Mouse (Mus musculus) forebrain, embryonic 10.5 days (tissue): ENCODE measurements at regions not wholly inside any gene's neighbourhood (a gene's known extent, or its start where the extent isn't known, plus 50 kb on each side); places are given as distances from the start of the nearest gene placed in this dataset.

Experiments used
- DNase-seq: peaks from one replicate; pipeline ENCODE4 v3.0.0-alpha.2; 2017; ENCODE audit warnings: low spot score; ENCODE audit errors: extremely low spot score
- H3K27ac ChIP-seq: fragments of 300-500 bp; sonication (generic); 2 replicates; pipeline ENCODE4 v1.5.1; 2016; ENCODE audit warnings: mild to moderate bottlenecking
- H3K27me3 ChIP-seq: fragments of 300-500 bp; sonication (generic); 2 replicates; pipeline ENCODE4 v1.6.1; 2016; ENCODE audit warnings: mild to moderate bottlenecking; ENCODE audit not compliant: poor library complexity, severe bottlenecking
- H3K36me3 ChIP-seq: fragments of 300-500 bp; sonication (generic); replicated peaks from 2 replicates; pipeline ENCODE4 v1.6.1; 2016; ENCODE audit warnings: mild to moderate bottlenecking, moderate library complexity
- H3K4me1 ChIP-seq: fragments of 300-500 bp; sonication (generic); 2 replicates; pipeline ENCODE4 v1.6.1; 2016
- H3K4me3 ChIP-seq: fragments of 300-500 bp; sonication (generic); 2 replicates; pipeline ENCODE4 v1.5.1; 2016; ENCODE audit warnings: mild to moderate bottlenecking, moderate library complexity
- H3K9me3 ChIP-seq: fragments of 300-500 bp; sonication (generic); 2 replicates; pipeline ENCODE4 v1.6.1; 2016; ENCODE audit warnings: mild to moderate bottlenecking, moderate library complexity
- WGBS: fragments of 180-500 bp; shearing (Covaris S2); methylation state at CpG from one replicate; pipeline ENCODE4 v1.1.7; 2016; 5-methylcytosine and 5-hydroxymethylcytosine counted together

- H3K9me3 ChIP-seq, result no peaks in the 10 kb centered on the region
- 0 out of 2 replicates have a peak, but pooled peaks cover 2% of the 10 kb centered on the region for H3K27me3 ChIP-seq
- H3K36me3 ChIP-seq, result no peaks in the 10 kb centered on the region
- peak; percentile 79 for DNase-seq
- H3K4me3 ChIP-seq, result peak overlapping the region; percentile 41
- H3K27ac ChIP-seq, result peak overlapping the region; percentile 71; the same call in 1 of the 2 replicates
- H3K4me1 ChIP-seq, result peaks cover 11% of the 10 kb centered on the region
- 23% methylated on average over 22 of the region's 22 CpGs for WGBS
Measured at GRCm38 (mm10) chr17:45251034-45251730, 182.4 kb downstream of the Cdc5l start.

DNA sequence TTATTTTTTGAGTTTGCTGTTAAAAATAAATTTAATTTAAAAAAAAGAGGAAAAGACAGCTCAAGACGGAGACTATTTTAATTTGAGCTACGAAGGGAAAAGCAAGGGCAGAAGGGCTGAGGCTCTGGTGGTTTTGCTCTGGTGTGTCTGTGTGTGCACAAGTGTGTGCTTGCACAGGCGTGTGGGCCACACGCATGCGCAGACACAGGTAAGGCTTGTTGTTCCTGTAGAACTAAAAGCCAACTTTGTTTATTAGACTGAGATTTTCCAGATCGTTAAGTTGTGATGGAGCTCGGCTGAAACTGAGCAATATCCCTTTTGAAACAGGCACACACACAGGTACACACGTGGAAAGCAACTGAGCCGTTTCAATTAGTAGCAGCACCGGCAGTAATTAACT lies 183.1 kb downstream of the Cdc5l start:
- 80% methylated on average over 10 of the region's 10 CpGs for WGBS
- Histone ChIP-seq H3K36me3 (no peaks in the 10 kb centered on the region), H3K27me3 (0 out of 2 replicates have a peak, but pooled peaks cover 2% of the 10 kb centered on the region), H3K27ac (no peak overlapping the region), H3K9me3 (no peaks in the 10 kb centered on the region), H3K4me1 (peaks cover 11% of the 10 kb centered on the region), H3K4me3 (no peak overlapping the region)
- no peak for DNase-seq

DNA sequence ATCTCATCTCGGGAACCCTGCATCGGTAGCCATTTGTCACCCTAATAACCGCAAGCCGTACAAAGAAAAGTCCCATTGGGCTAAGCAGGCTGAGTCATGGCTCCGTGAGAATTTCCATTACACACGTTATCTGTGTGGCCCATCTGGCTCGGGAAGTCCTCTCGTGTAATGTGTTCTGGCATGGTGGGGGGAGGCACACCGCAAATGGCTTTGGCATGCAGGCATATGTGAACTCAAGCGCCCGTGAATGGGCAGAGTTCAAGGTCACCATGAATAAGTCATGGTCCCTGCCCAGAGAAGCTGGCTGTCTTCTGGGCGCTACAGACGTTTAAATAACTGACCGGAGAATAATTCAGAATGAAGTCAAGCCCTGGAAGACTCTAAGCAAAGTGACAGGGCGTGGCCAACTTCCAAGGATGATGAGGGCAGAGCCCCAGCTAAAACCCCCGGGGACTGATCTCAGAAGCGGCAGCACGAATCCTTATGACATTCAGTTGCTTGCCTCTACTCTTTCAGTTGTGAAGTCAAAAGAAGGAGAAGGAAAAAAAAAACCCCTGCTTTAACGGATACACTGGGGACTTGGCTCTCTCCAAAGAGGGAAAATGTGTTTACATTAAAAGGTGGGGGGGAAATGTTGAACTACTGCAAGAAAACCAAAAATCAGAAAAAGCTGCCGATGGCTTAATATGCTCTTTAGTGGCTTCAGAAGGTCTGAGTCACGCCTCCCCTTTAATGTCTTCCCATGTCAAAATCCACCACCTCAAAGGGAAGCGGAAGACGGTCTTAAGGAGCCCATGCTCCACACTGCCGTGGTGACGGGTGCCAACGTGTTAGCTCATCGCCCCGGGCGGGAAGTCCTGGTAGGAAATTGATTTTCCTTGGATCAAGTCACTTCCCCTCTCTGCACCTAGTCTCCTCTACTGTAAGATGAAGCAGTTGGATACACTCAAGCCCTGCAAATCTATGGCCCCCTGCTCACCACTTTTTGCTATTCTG lies 186.1 kb downstream of the Cdc5l start:
- no peak overlapping the region for H3K4me3 ChIP-seq
- H3K9me3 ChIP-seq, result no peaks in the 10 kb centered on the region
- H3K27ac ChIP-seq, result no peak overlapping the region
- no peaks in the 10 kb centered on the region for H3K36me3 ChIP-seq
- H3K27me3 ChIP-seq, result 0 out of 2 replicates have a peak, but pooled peaks cover 2% of the 10 kb centered on the region
- WGBS, result 89% methylated on average over 29 of the region's 29 CpGs
- no peak for DNase-seq
- H3K4me1 ChIP-seq, result peaks cover 19% of the 10 kb centered on the region

- Histone ChIP-seq H3K27me3 (0 out of 2 replicates have a peak, but pooled peaks cover under 1% of the 10 kb centered on the region), H3K27ac (no peak overlapping the region), H3K9me3 (no peaks in the 10 kb centered on the region), H3K4me1 (peaks cover 14% of the 10 kb centered on the region), H3K4me3 (no peak overlapping the region), H3K36me3 (no peaks in the 10 kb centered on the region)
- WGBS, result 93% methylated on average over 10 of the region's 10 CpGs
- DNase-seq, result no peak
Measured at GRCm38 (mm10) chr17:45244870-45245269, 188.7 kb downstream of the Cdc5l start.

DNA sequence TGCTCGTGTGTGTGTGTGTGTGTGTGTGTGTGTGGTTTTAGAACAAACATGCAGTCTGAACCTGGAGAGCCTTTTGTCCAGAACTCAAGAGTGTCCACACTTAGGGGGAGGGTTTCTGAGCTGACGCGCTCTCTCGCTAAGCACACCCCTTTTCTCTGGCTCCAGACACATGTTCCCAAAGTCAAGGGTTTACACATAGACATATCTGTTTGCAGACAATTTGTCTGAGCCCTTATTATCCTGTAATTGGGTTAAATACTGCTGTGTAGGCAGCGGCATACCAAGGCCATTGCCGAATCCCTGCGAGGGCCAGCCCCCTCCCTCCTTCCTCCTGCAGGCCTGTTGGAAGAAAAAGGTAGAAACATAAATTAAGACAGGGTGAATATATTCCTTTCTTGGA lies 190.4 kb downstream of the Cdc5l start:
- Histone ChIP-seq H3K27me3 (0 out of 2 replicates have a peak, but pooled peaks cover 3% of the 10 kb centered on the region), H3K4me1 (peaks cover 14% of the 10 kb centered on the region), H3K9me3 (no peaks in the 10 kb centered on the region), H3K36me3 (no peaks in the 10 kb centered on the region), H3K4me3 (no peak overlapping the region), H3K27ac (no peak overlapping the region)
- WGBS, result 76% methylated on average over 7 of the region's 7 CpGs
- no peak for DNase-seq

GRCm38 (mm10) chr17:45242076-45242475 lies 191.5 kb downstream of the Cdc5l start:
- no peak overlapping the region for H3K4me3 ChIP-seq
- H3K27me3 ChIP-seq, result 0 out of 2 replicates have a peak, but pooled peaks cover 3% of the 10 kb centered on the region
- DNase-seq, result no peak
- peaks cover 3% of the 10 kb centered on the region; the same call in 1 of the 2 replicates for H3K9me3 ChIP-seq
- no peak overlapping the region for H3K27ac ChIP-seq
- 95% methylated on average over 6 of the region's 6 CpGs for WGBS
- H3K4me1 ChIP-seq, result peaks cover 14% of the 10 kb centered on the region
- no peaks in the 10 kb centered on the region for H3K36me3 ChIP-seq

- DNase-seq, result no peak
Measured at GRCm38 (mm10) chr17:45240963-45241543, 192.5 kb downstream of the Cdc5l start.

DNA sequence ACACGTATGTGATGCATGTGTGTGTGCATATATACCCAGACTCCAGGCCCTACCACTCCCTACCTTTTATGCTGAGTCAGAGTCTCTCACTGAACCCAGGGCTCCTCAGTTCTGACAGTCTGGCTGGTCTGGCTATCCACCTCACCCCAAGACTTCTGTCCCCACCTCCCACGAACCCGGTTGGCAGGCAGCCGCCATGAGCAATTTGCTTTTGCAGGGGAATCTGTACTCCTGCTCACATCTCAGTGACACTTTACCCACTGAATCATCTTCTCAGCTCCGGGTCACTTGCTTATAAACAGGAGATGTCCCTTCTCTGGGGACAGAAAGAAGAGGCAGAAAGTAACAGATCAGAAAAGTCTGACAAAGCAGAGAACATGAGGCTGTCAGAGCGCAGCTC lies 193.0 kb downstream of the Cdc5l start:
- Histone ChIP-seq H3K27ac (no peak overlapping the region), H3K27me3 (0 out of 2 replicates have a peak, but pooled peaks cover 3% of the 10 kb centered on the region), H3K36me3 (no peaks in the 10 kb centered on the region), H3K4me3 (no peak overlapping the region), H3K4me1 (peaks cover 14% of the 10 kb centered on the region), H3K9me3 (peaks cover 13% of the 10 kb centered on the region; the same call in 1 of the 2 replicates)
- no peak for DNase-seq
- WGBS, result 84% methylated on average over 6 of the region's 6 CpGs

More at GRCm38 (mm10) chr17:45240963-45241543, 192.5 kb downstream of the Cdc5l start:
- H3K4me1 ChIP-seq, result peaks cover 14% of the 10 kb centered on the region
- H3K27ac ChIP-seq, result no peak overlapping the region
- 0 out of 2 replicates have a peak, but pooled peaks cover 3% of the 10 kb centered on the region for H3K27me3 ChIP-seq
- peaks cover 13% of the 10 kb centered on the region; the same call in 1 of the 2 replicates for H3K9me3 ChIP-seq
- WGBS, result 47% methylated on average over 6 of the region's 7 CpGs
- no peaks in the 10 kb centered on the region for H3K36me3 ChIP-seq
- no peak overlapping the region for H3K4me3 ChIP-seq

GRCm38 (mm10) chr17:45237246-45237645 lies 196.3 kb downstream of the Cdc5l start:
- H3K27me3 ChIP-seq, result 0 out of 2 replicates have a peak, but pooled peaks cover 3% of the 10 kb centered on the region
- no peak overlapping the region for H3K27ac ChIP-seq
- H3K4me3 ChIP-seq, result no peak overlapping the region
- 81% methylated on average over 1 of the region's 1 CpGs for WGBS
- peaks cover 16% of the 10 kb centered on the region for H3K4me1 ChIP-seq
- peaks cover 13% of the 10 kb centered on the region; the same call in 1 of the 2 replicates for H3K9me3 ChIP-seq
- DNase-seq, result no peak
- no peaks in the 10 kb centered on the region for H3K36me3 ChIP-seq

DNA sequence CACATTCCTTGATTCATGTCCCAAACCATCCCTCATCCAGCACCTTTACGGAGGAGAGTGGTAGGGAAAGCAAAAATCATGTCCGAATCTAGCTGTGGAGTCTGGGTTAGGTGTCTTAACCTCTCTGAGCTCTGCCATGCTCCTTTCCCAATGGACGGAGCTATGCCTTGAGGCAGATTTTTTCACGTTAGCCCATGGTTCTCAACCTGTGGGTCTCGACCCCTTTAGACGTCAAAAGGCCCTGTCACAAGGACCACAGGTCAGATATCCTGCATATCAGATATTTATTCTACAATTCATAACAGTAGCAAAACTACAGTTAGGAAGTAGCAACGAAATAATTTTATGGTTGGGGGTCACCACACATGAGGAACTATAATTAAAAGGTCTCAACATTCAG lies 198.1 kb downstream of the Cdc5l start:
- Histone ChIP-seq H3K27me3 (0 out of 2 replicates have a peak, but pooled peaks cover 3% of the 10 kb centered on the region), H3K9me3 (peaks cover 13% of the 10 kb centered on the region; the same call in 1 of the 2 replicates), H3K4me1 (peaks cover 12% of the 10 kb centered on the region), H3K27ac (no peak overlapping the region), H3K4me3 (no peak overlapping the region), H3K36me3 (no peaks in the 10 kb centered on the region)
- no peak for DNase-seq
- WGBS, result 86% methylated on average over 7 of the region's 7 CpGs

DNA sequence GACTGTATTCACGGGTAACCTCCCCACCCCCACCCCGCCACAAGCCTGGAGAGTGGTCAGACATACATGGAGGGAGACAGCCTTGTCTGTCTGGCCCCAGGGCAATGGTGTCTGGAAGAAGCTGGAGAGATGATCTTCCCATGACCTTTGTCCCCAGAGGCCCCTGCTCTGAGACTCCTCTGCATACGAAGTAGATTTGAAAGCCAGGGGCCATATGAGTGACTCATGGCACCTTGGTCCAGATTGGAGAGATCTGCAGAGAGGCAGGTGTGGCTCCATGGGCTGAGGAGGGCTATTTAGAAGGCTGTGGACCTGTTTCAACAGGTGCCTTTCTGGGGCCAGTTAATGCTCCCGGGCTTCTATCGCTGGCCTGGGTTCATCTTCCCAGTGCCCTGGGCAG lies 200.7 kb downstream of the Cdc5l start:
- whole genome bisulfite sequencing, result 59% methylated on average over 5 of the region's 5 CpGs
- H3K27me3 ChIP-seq, result no peaks in the 10 kb centered on the region
- H3K36me3 ChIP-seq, result no peaks in the 10 kb centered on the region
- no peak for DNase-seq
- H3K27ac ChIP-seq, result no peak overlapping the region
- H3K9me3 ChIP-seq, result peaks cover 13% of the 10 kb centered on the region; the same call in 1 of the 2 replicates
- no peak overlapping the region for H3K4me3 ChIP-seq
- H3K4me1 ChIP-seq, result peaks cover 23% of the 10 kb centered on the region

- H3K4me3 ChIP-seq, result no peak overlapping the region
- no peaks in the 10 kb centered on the region for H3K9me3 ChIP-seq
- H3K36me3 ChIP-seq, result no peaks in the 10 kb centered on the region
- no peak for DNase-seq
- 10% methylated on average over 1 of the region's 1 CpGs for WGBS
- H3K27ac ChIP-seq, result peak overlapping the region; percentile 15; the same call in 1 of the 2 replicates
- H3K4me1 ChIP-seq, result peaks cover 36% of the 10 kb centered on the region
- H3K27me3 ChIP-seq, result no peaks in the 10 kb centered on the region
Measured at GRCm38 (mm10) chr17:45227190-45227589, 206.3 kb downstream of the Cdc5l start.
